Mouse (Mus musculus): ENCODE data around the gene Adcy1. TPM values are rescaled to one million over a fixed set of nuclear protein-coding genes. Genes with fewer than 3 reads are reported as not detected.

The Adcy1 gene
- polyA plus RNA-seq, 1 experiment from 2014 or later: 0.89 TPM

GRCm38 (mm10) chr11:7156427-7156826 lies 93.1 kb downstream of the Adcy1 start:
- Histone ChIP-seq H3K27ac (no peak overlapping the region), H3K36me3 (no peaks in the 10 kb centered on the region)

GRCm38 (mm10) chr11:7158196-7158595 lies 94.9 kb downstream of the Adcy1 start:
- Histone ChIP-seq H3K9ac (replicated peaks) (no peak overlapping the region), H3K27me3 (no peaks in the 10 kb centered on the region), H3K4me2 (no peak overlapping the region), H3K4me3 (replicated peaks) (no peak overlapping the region), H3K4me1 (replicated peaks) (peaks cover 8% of the 10 kb centered on the region; the same call in 1 of the 2 replicates), H3K27ac (no peak overlapping the region), H3K9me3 (no peaks in the 10 kb centered on the region), H3K36me3 (no peaks in the 10 kb centered on the region)
- ATAC-seq (ENCODE audit: insufficient number of reproducible peaks, insufficient read depth, low FRiP score, low TSS enrichment, low read depth): no peak
- WGBS: 91% methylated on average over 6 of the region's 6 CpGs

More at GRCm38 (mm10) chr11:7156427-7156826, 93.1 kb downstream of the Adcy1 start:
- no peak for ATAC-seq (ENCODE audit: insufficient number of reproducible peaks, insufficient read depth, low FRiP score, low TSS enrichment, low read depth)
- Histone ChIP-seq H3K27me3 (no peaks in the 10 kb centered on the region), H3K9me3 (no peaks in the 10 kb centered on the region), H3K4me1 (replicated peaks) (peaks cover 8% of the 10 kb centered on the region; the same call in 1 of the 2 replicates), H3K4me3 (replicated peaks) (no peak overlapping the region), H3K9ac (replicated peaks) (no peak overlapping the region), H3K4me2 (no peak overlapping the region)
- WGBS: 69% methylated on average over 4 of the region's 4 CpGs

- H3K4me2 ChIP-seq: no peak overlapping the region
- 82% methylated on average over 6 of the region's 6 CpGs for WGBS
- no peaks in the 10 kb centered on the region for H3K9me3 ChIP-seq
- no peaks in the 10 kb centered on the region for H3K27me3 ChIP-seq
- H3K27ac ChIP-seq: no peak overlapping the region
- peaks cover 8% of the 10 kb centered on the region; the same call in 1 of the 2 replicates for H3K4me1 ChIP-seq (replicated peaks)
- ATAC-seq (ENCODE audit: insufficient number of reproducible peaks, insufficient read depth, low FRiP score, low TSS enrichment, low read depth): no peak
- no peak overlapping the region for H3K4me3 ChIP-seq (replicated peaks)
- no peaks in the 10 kb centered on the region for H3K36me3 ChIP-seq
- no peak overlapping the region for H3K9ac ChIP-seq (replicated peaks)
Measured at GRCm38 (mm10) chr11:7160146-7160545, 96.9 kb downstream of the Adcy1 start.

GRCm38 (mm10) chr11:7160637-7161101 lies 97.4 kb downstream of the Adcy1 start:
- Histone ChIP-seq H3K4me2 (no peak overlapping the region), H3K27ac (no peak overlapping the region), H3K4me3 (replicated peaks) (no peak overlapping the region), H3K9ac (replicated peaks) (no peak overlapping the region), H3K4me1 (replicated peaks) (peaks cover 8% of the 10 kb centered on the region; the same call in 1 of the 2 replicates), H3K9me3 (no peaks in the 10 kb centered on the region), H3K36me3 (no peaks in the 10 kb centered on the region), H3K27me3 (no peaks in the 10 kb centered on the region)
- 73% methylated on average over 4 of the region's 4 CpGs for WGBS
- ATAC-seq (ENCODE audit: insufficient number of reproducible peaks, insufficient read depth, low FRiP score, low TSS enrichment, low read depth): no peak

GRCm38 (mm10) chr11:7161502-7162174 lies 98.3 kb downstream of the Adcy1 start:
- Histone ChIP-seq H3K36me3 (no peaks in the 10 kb centered on the region), H3K4me2 (no peak overlapping the region), H3K9me3 (no peaks in the 10 kb centered on the region), H3K27me3 (no peaks in the 10 kb centered on the region), H3K4me1 (replicated peaks) (peaks cover 8% of the 10 kb centered on the region; the same call in 1 of the 2 replicates), H3K4me3 (replicated peaks) (no peak overlapping the region), H3K9ac (replicated peaks) (no peak overlapping the region), H3K27ac (no peak overlapping the region)
- 75% methylated on average over 8 of the region's 8 CpGs for WGBS
- peak; percentile 44; the same call in 1 of the 2 replicates for ATAC-seq (ENCODE audit: insufficient number of reproducible peaks, insufficient read depth, low FRiP score, low TSS enrichment, low read depth)

- H3K36me3 ChIP-seq: no peaks in the 10 kb centered on the region
- no peak overlapping the region for H3K4me3 ChIP-seq (replicated peaks)
- WGBS: 79% methylated on average over 4 of the region's 4 CpGs
- H3K9ac ChIP-seq (replicated peaks): no peak overlapping the region
- H3K9me3 ChIP-seq: no peaks in the 10 kb centered on the region
- H3K4me1 ChIP-seq (replicated peaks): peaks cover 8% of the 10 kb centered on the region; the same call in 1 of the 2 replicates
- H3K27me3 ChIP-seq: no peaks in the 10 kb centered on the region
- ATAC-seq (ENCODE audit: insufficient number of reproducible peaks, insufficient read depth, low FRiP score, low TSS enrichment, low read depth): no peak
- H3K4me2 ChIP-seq: no peak overlapping the region
- H3K27ac ChIP-seq: no peak overlapping the region
Measured at GRCm38 (mm10) chr11:7164416-7164815, 101.1 kb downstream of the Adcy1 start.

- no peak overlapping the region for H3K9ac ChIP-seq (replicated peaks)
- no peak overlapping the region for H3K4me3 ChIP-seq (replicated peaks)
- H3K36me3 ChIP-seq: no peaks in the 10 kb centered on the region
- WGBS: 94% methylated on average over 1 of the region's 1 CpGs
- H3K4me2 ChIP-seq: no peak overlapping the region
- H3K9me3 ChIP-seq: no peaks in the 10 kb centered on the region
- H3K27me3 ChIP-seq: no peaks in the 10 kb centered on the region
- H3K27ac ChIP-seq: no peak overlapping the region
- H3K4me1 ChIP-seq (replicated peaks): no peaks in the 10 kb centered on the region
- no peak for ATAC-seq (ENCODE audit: insufficient number of reproducible peaks, insufficient read depth, low FRiP score, low TSS enrichment, low read depth)
Measured at GRCm38 (mm10) chr11:7169645-7170044, 106.4 kb downstream of the Adcy1 start.

- no peaks in the 10 kb centered on the region for H3K27me3 ChIP-seq
- no peak overlapping the region for H3K4me2 ChIP-seq
- no peak for ATAC-seq (ENCODE audit: insufficient number of reproducible peaks, insufficient read depth, low FRiP score, low TSS enrichment, low read depth)
- no peaks in the 10 kb centered on the region for H3K4me1 ChIP-seq (replicated peaks)
- H3K36me3 ChIP-seq: no peaks in the 10 kb centered on the region
- H3K27ac ChIP-seq: no peak overlapping the region
- no peak overlapping the region for H3K4me3 ChIP-seq (replicated peaks)
- no peaks in the 10 kb centered on the region for H3K9me3 ChIP-seq
- 80% methylated on average over 6 of the region's 6 CpGs for WGBS
- H3K9ac ChIP-seq (replicated peaks): no peak overlapping the region
Measured at GRCm38 (mm10) chr11:7173664-7174063, 110.4 kb downstream of the Adcy1 start.

- Histone ChIP-seq H3K9me3 (no peaks in the 10 kb centered on the region), H3K9ac (replicated peaks) (no peak overlapping the region), H3K4me1 (replicated peaks) (no peaks in the 10 kb centered on the region), H3K27me3 (no peaks in the 10 kb centered on the region), H3K36me3 (no peaks in the 10 kb centered on the region), H3K27ac (no peak overlapping the region), H3K4me2 (no peak overlapping the region), H3K4me3 (replicated peaks) (no peak overlapping the region)
- WGBS: 76% methylated on average over 4 of the region's 4 CpGs
- ATAC-seq (ENCODE audit: insufficient number of reproducible peaks, insufficient read depth, low FRiP score, low TSS enrichment, low read depth): no peak
Measured at GRCm38 (mm10) chr11:7178724-7179123, 115.4 kb downstream of the Adcy1 start.

- H3K4me3 ChIP-seq (replicated peaks): no peak overlapping the region
- WGBS: 80% methylated on average over 2 of the region's 2 CpGs
- no peaks in the 10 kb centered on the region for H3K27me3 ChIP-seq
- H3K4me2 ChIP-seq: no peak overlapping the region
- no peaks in the 10 kb centered on the region for H3K36me3 ChIP-seq
- ATAC-seq (ENCODE audit: insufficient number of reproducible peaks, insufficient read depth, low FRiP score, low TSS enrichment, low read depth): no peak
- H3K27ac ChIP-seq: no peak overlapping the region
- H3K9me3 ChIP-seq: no peaks in the 10 kb centered on the region
- H3K9ac ChIP-seq (replicated peaks): no peak overlapping the region
- H3K4me1 ChIP-seq (replicated peaks): no peaks in the 10 kb centered on the region
Measured at GRCm38 (mm10) chr11:7179276-7179675, 116.0 kb downstream of the Adcy1 start.

GRCm38 (mm10) chr11:7182409-7183042 lies 119.2 kb downstream of the Adcy1 start:
- WGBS: 63% methylated on average over 8 of the region's 8 CpGs
- Histone ChIP-seq H3K4me1 (replicated peaks) (no peaks in the 10 kb centered on the region), H3K27ac (no peak overlapping the region), H3K4me3 (replicated peaks) (no peak overlapping the region), H3K36me3 (no peaks in the 10 kb centered on the region), H3K27me3 (no peaks in the 10 kb centered on the region), H3K9me3 (no peaks in the 10 kb centered on the region), H3K4me2 (no peak overlapping the region), H3K9ac (replicated peaks) (no peak overlapping the region)
- no peak for ATAC-seq (ENCODE audit: insufficient number of reproducible peaks, insufficient read depth, low FRiP score, low TSS enrichment, low read depth)

All from limb, embryonic 12.5 days (tissue).